ENCODE assay signal across 8 mouse cellular contexts in genomic region chr15:59828421-59828820, GRCm38 (mm10).
DNase-seq lines count a peak whose midpoint lies in the region; ATAC-seq and TF ChIP-seq lines count a peak whose summit lies in the region.

No protein-coding gene starts in this region.

- no peak overlapping the region for H3K4me2 ChIP-seq in forebrain, embryonic 14.5 days (ENCODE audit: low read length)
- no peak overlapping the region for H3K4me2 ChIP-seq in neural tube, embryonic 14.5 days (ENCODE audit: low read depth, low read length)

- TF ChIP-seq EP300 in ES-Bruce4 (IDR thresholded peaks at IDR 0.05; ENCODE audit: insufficient read depth, low read depth, low read length), result 0 out of 2 replicates have a peak, but pooled peaks have one; percentile 47

- no peak overlapping the region for H3K9ac ChIP-seq in ES-Bruce4 (ENCODE audit: low read depth, poor library complexity, severe bottlenecking)
- no peak overlapping the region for H3K9ac ChIP-seq in forebrain, embryonic 14.5 days (ENCODE audit: low read length)
- no peak overlapping the region for H3K9ac ChIP-seq in neural tube, embryonic 14.5 days (replicated peaks; ENCODE audit: low read depth, low read length)

- TF ChIP-seq CTCF in ES-Bruce4 (IDR thresholded peaks at IDR 0.05; ENCODE audit: low read depth, low read length), result peak; percentile 85

- peaks cover 2% of the 10 kb centered on the region for H3K4me1 ChIP-seq in ES-Bruce4 (ENCODE audit: control insufficient read depth, insufficient read depth, low read length)
- no peaks in the 10 kb centered on the region for H3K4me1 ChIP-seq in forebrain, embryonic 14.5 days (ENCODE audit: control insufficient read depth, insufficient read depth, low read length)
- H3K4me1 ChIP-seq in neural tube, embryonic 14.5 days (ENCODE audit: control insufficient read depth, insufficient read depth, low read length), result no peaks in the 10 kb centered on the region

- peak; percentile 73 for ATAC-seq in forebrain, embryonic 14.5 days
- ATAC-seq in neural tube, embryonic 14.5 days (ENCODE audit: low read depth), result peak; percentile 87

- intact Hi-C loops in heart, postnatal 25 days (cut with DNase I), result loop anchor here (1.0 to 2.0 kb wide), 3 partner anchors 182 to 439 kb away; no protein-coding TSS in a partner anchor

- TF ChIP-seq POLR2A in ES-Bruce4 (IDR thresholded peaks at IDR 0.05; ENCODE audit: insufficient read depth, low read length), result no peak

- no peaks in the 10 kb centered on the region for H3K27me3 ChIP-seq in ES-Bruce4 (ENCODE audit: control insufficient read depth, insufficient read depth, low read length, poor library complexity, severe bottlenecking)
- no peaks in the 10 kb centered on the region for H3K27me3 ChIP-seq in forebrain, embryonic 14.5 days (replicated peaks; ENCODE audit: control insufficient read depth, insufficient read depth, low read length)
- H3K27me3 ChIP-seq in neural tube, embryonic 14.5 days (ENCODE audit: control insufficient read depth, insufficient read depth, low read length), result no peaks in the 10 kb centered on the region

- no peak overlapping the region for H3K27ac ChIP-seq in ES-Bruce4 (ENCODE audit: insufficient read depth, low read length)
- no peak overlapping the region for H3K27ac ChIP-seq in forebrain, embryonic 14.5 days (ENCODE audit: low read depth, low read length)
- no peak overlapping the region for H3K27ac ChIP-seq in neural tube, embryonic 14.5 days (ENCODE audit: low read depth, low read length)

- H3K4me3 ChIP-seq in ES-Bruce4 (ENCODE audit: low read depth, low read length), result no peak overlapping the region
- H3K4me3 ChIP-seq in forebrain, embryonic 14.5 days (ENCODE audit: low read depth, low read length), result no peak overlapping the region
- no peak overlapping the region for H3K4me3 ChIP-seq in neural tube, embryonic 14.5 days (ENCODE audit: low read depth, low read length)

- 18% methylated on average over 5 of the region's 5 CpGs for WGBS in forebrain, embryonic 14.5 days
- 13% methylated on average over 5 of the region's 5 CpGs for WGBS in neural tube, embryonic 14.5 days

- H3K36me3 ChIP-seq in ES-Bruce4 (ENCODE audit: control insufficient read depth, insufficient read depth, low read length, poor library complexity, severe bottlenecking), result no peaks in the 10 kb centered on the region
- H3K36me3 ChIP-seq in forebrain, embryonic 14.5 days (ENCODE audit: control insufficient read depth, insufficient read depth, low read length), result no peaks in the 10 kb centered on the region
- H3K36me3 ChIP-seq in neural tube, embryonic 14.5 days (ENCODE audit: control insufficient read depth, insufficient read depth, low read length), result no peaks in the 10 kb centered on the region

- peak; percentile 9 for DNase-seq in c-Kit-positive CD71-positive TER-119-negative erythroid progenitor cells, embryonic 14.5 days (ENCODE audit: low read depth)
- DNase-seq in forebrain, embryonic 14.5 days (ENCODE audit: low spot score), result peak; percentile 88
- peak; percentile 62 for DNase-seq in heart, postnatal 25 days (ENCODE audit: low spot score)
- DNase-seq in layer of hippocampus, adult 11-12 months (ENCODE audit: low spot score), result peak; percentile 82
- peak; percentile 82 to 84 for DNase-seq in lung, adult 18-20 months
- DNase-seq in testis, postnatal 14 days (ENCODE audit: low spot score), result peak; percentile 59

- no peaks in the 10 kb centered on the region for H3K9me3 ChIP-seq in ES-Bruce4 (replicated peaks; ENCODE audit: control insufficient read depth, insufficient read depth, low read length, poor library complexity, severe bottlenecking)
- no peaks in the 10 kb centered on the region for H3K9me3 ChIP-seq in forebrain, embryonic 14.5 days (replicated peaks; ENCODE audit: control insufficient read depth, low read length)
- H3K9me3 ChIP-seq in neural tube, embryonic 14.5 days (ENCODE audit: control insufficient read depth, low read length), result no peaks in the 10 kb centered on the region

Comparison
In these comparisons a context has a peak if more than half of its experiments do, and no peak if none do; other contexts are left out.
1. DNase-seq: peak in every context shown above with its lines; median percentile 88 in forebrain, embryonic 14.5 days; 83 in lung, adult 18-20 months; 82 in layer of hippocampus, adult 11-12 months; 62 in heart, postnatal 25 days; 59 in testis, postnatal 14 days; 9 in c-Kit-positive CD71-positive TER-119-negative erythroid progenitor cells, embryonic 14.5 days.